Mouse (Mus musculus) heart, postnatal 25 days (tissue): ENCODE measurements around the gene Gm21094. TPM values are rescaled to one million over a fixed set of nuclear protein-coding genes. Genes with fewer than 3 reads are reported as not detected.
"Not testable (repeated sequence)": the region's sequence is repeated elsewhere in the genome, so short reads cannot be mapped to it uniquely, and the experiment has no call there.

ENCODE experiments used
- DNase-seq: peaks from one replicate; pipeline ENCODE4 v3.0.0; 2022; ENCODE audit warnings: low spot score
- intact Hi-C: fragments of 180-260 bp; cut with DNase I; formaldehyde crosslinking; loops from one replicate; pipeline ENCODE4 v1.15.1; 2025
- total RNA-seq, 2 experiments: library from RNA; stranded (reverse); gene quantifications; 2 replicates each; pipeline ENCODE4 v1.2.3; 2021

The Gm21094 gene
- total RNA-seq, result not detected

- intact Hi-C loops, DNase-seq: not testable (repeated sequence)
Observed at GRCm38 (mm10) chrY:32620343-32620742, at the start of gene Gm21094. Gm21094 (minus strand) TSS chrY:32620443.
